Mouse (Mus musculus) liver, embryonic 14.5 days (tissue): ENCODE measurements around the gene Nsg2.

ENCODE experiments used
- CTCF ChIP-seq: IDR thresholded peaks from 2 replicates; pipeline ENCODE4 v1.5.1; 2016; ENCODE audit warnings: antibody characterized with exemption, low read depth, control low read depth
- EP300 ChIP-seq: IDR thresholded peaks from 2 replicates; pipeline ENCODE4 v1.6.1; 2016; ENCODE audit warnings: antibody characterized with exemption, low read depth

- TF ChIP-seq CTCF (peak; percentile 55), EP300 (no peak)
Observed at GRCm38 (mm10) chr11:32000281-32000680, at the start of gene Nsg2.
